Mouse (Mus musculus): ENCODE measurements at regions not wholly inside any gene's neighbourhood (a gene's known extent, or its start where the extent isn't known, plus 50 kb on each side); places are given as distances from the start of the nearest gene placed in this dataset.

GRCm38 (mm10) chr2:45757176-45757575 is 640.0 kb upstream of the Zeb2 start:
- no peak for TF ChIP-seq CTCF (IDR thresholded peaks at IDR 0.05; ENCODE audit: low read depth)
- no peak for TF ChIP-seq EP300 (IDR thresholded peaks at IDR 0.05; ENCODE audit: low read depth)
